Mouse (Mus musculus) layer of hippocampus, adult 11-12 months (tissue): ENCODE results near the gene Pnkd.

Experiments
- DNase-seq: peaks from one replicate; pipeline ENCODE4 v3.0.0; 2022; ENCODE audit warnings: low spot score

The Pnkd gene

DNA sequence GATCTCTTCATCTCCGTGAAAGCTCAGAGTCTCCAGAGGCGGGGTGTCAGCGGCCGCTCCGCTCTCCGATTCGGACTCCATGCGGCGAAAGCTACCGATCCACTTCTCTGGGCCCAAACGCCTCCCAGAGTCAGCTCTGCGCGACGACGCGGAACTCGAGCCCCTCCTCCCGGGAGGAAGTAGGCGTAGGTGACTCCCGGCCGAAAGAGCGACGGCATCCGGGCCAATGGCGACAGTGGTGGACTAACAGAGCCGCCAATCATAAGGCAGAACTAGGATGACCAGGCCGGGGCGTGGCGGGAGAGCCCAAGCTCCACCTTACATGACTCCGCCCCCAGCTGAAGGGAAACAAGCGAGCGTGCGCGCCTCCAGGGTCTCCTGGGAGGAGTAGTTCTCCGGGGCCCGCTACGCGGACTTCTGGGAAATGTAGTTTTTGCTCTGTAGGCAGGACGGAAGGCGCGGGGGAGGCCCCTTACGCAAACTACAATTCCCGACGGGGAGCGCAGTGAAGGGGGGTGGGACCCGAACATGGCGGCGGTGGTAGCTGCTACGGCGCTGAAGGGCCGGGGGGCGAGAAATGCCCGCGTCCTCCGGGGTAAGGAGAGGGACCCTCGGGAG, at the start of gene Pnkd, which contains the start of gene Aamp:
Gene Pnkd (plus strand): TSS at position 388 of the 618 bp plus-strand sequence.
Gene Aamp (minus strand): TSS at position 196 of the 618 bp plus-strand sequence.
- DNase-seq, result peak; percentile 100

- DNase-seq, result peak; percentile 96
Measured at GRCm38 (mm10) chr1:74235938-74236589, 48.7 kb upstream of the Pnkd start, which contains the start of gene Arpc2. TSS of gene Arpc2 (plus strand) at chr1:74236084.

- peak; percentile 35 for DNase-seq
Measured at GRCm38 (mm10) chr1:74236590-74237317, 48.0 kb upstream of the Pnkd start.

- no peak for DNase-seq
Measured at GRCm38 (mm10) chr1:74237671-74238070, 47.1 kb upstream of the Pnkd start.

DNA sequence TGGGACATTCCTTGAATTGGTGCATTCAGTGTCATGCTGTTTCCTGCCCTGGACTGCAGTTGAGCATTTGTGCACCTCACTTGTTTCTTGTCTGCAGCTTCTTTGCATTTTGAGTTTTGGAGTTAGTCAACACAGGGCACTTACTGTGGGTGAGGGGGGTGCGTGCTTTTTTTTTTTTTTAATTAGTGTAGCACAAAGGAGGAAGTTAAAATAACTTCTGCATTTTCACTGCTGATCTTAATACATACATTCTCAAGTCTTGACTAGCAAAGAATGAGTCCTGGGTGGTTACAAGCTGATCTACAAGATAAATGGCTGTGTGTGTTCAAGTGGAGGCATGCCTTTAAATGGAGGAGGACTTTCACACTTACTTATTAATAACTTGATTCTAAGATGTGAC, 46.6 kb upstream of the Pnkd start:
- DNase-seq, result no peak

- no peak for DNase-seq
Measured at GRCm38 (mm10) chr1:74239162-74239561, 45.6 kb upstream of the Pnkd start.

DNA sequence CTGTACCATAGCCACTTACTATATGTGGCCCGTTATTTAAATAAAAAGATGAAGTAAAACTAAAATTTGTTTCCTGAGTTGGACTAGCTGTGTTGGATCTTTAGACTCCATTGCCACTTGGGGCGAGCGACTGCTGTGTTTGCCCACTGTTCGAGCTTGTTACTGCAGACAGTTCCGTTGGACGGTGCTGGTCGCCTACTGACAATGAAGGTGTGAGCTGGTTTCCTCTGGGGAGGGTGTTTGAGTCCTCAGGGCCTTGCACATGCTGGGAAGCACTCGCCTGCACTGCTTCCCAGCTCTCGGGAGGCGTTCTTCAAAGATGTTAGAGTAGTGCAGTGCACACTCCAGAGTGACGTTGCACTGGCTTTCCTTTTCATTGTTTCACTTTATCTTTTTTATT, 45.1 kb upstream of the Pnkd start:
- no peak for DNase-seq

DNA sequence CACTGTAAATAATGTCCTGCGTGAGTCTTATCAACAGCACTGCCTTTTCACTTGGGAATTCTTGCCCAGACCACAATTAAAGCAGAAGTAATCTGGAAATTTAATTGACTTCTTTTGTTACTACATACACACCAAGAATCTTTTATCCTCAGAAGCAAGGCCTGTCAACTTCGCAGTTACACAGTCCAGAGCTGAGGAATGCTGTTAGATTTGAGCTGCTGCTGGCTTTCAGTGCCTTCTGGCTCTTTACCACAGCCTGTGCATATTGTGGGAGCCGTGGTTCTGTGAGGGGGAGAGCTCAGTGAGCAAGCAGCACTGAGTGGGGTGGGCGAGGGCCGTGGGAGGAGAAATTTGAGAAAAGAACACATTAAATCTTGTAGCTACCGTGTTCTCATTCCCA, 44.4 kb upstream of the Pnkd start:
- peak; percentile 72 for DNase-seq

GRCm38 (mm10) chr1:74240832-74241231, 43.9 kb upstream of the Pnkd start:
- no peak for DNase-seq

- DNase-seq, result no peak
Measured at GRCm38 (mm10) chr1:74245525-74245924, 39.2 kb upstream of the Pnkd start.

- no peak for DNase-seq
Measured at GRCm38 (mm10) chr1:74248799-74249198, 35.9 kb upstream of the Pnkd start.

- no peak for DNase-seq
Measured at GRCm38 (mm10) chr1:74249331-74249980, 35.3 kb upstream of the Pnkd start.

DNA sequence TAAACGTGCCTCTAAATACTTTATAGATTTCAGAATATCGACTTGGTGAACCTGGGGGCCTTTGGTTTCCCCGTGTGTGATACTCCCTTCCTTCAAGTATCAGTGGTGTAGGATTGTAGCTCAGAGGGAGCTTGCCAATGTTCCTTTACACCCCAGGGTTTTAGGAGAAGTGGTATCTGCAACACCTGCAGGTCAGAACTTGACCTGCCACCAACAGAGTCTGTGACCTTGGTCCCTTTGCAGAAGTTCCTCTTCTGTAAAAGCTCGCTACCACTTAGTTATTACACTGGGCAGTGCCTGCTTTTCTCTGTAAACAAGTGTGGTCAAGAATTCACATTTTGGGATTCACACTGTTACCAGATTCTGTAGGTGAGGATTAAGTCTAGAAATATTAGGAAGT, 34.6 kb upstream of the Pnkd start:
- no peak for DNase-seq

- no peak for DNase-seq
Measured at GRCm38 (mm10) chr1:74255704-74256345, 28.9 kb upstream of the Pnkd start.

GRCm38 (mm10) chr1:74256782-74257181, 27.9 kb upstream of the Pnkd start:
- DNase-seq, result no peak

- DNase-seq, result no peak
Measured at GRCm38 (mm10) chr1:74262510-74262909, 22.2 kb upstream of the Pnkd start.

DNA sequence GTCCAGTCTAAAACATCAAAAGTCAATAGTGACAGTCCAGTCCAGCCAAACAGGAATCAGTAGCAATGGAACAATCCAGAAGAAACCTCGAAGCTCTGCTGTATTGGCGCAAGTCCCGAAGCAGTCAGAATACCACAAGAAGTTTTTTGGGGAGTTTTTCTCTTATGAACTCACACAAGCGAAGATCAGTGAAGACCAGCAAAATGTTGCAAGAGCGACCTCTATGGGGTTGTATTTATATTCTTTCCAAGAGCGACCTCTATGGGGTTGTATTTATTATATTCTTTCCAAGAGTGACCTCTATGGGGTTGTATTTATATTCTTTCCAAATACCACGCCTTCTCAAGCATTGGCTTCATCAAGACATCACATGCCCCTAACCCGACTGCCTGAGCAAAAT, 16.0 kb upstream of the Pnkd start:
- DNase-seq, result no peak

GRCm38 (mm10) chr1:74271659-74272058, 13.1 kb upstream of the Pnkd start:
- peak; percentile 27 for DNase-seq

GRCm38 (mm10) chr1:74275015-74275414, 9.7 kb upstream of the Pnkd start:
- no peak for DNase-seq

- no peak for DNase-seq
Measured at GRCm38 (mm10) chr1:74277041-74277440, 7.7 kb upstream of the Pnkd start.

DNA sequence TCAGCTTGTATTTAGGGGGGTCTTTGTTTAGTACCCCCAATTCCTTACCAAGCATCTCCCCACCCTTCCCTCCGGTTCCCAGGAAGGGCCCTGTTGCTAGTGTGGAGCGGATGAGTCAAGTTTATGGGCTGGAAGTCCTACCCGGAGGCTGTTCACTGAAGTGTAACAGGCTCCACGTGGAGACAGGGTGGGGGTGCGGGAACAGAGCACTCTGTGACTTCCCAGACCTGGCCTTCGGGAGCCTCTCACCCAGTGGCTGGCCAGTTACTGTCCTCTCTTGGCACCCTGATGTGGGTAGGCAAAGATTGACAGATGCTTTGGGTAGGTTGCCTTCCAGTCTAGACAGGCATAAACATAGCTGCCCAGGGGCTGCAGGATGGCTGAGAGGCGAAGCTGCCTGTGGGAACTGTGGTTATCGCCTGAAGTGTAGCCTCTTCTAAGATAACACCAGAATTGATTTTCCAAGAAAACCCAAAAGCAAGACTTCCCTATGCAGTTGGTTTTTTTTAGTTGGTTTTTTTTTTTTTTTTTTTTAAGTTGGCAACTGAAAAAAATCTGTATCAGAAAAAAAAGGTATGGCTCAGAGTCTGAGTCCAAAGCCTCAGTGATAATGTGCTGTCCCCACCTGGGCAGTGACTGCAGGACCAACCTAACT, 6.7 kb upstream of the Pnkd start:
- no peak for DNase-seq

DNA sequence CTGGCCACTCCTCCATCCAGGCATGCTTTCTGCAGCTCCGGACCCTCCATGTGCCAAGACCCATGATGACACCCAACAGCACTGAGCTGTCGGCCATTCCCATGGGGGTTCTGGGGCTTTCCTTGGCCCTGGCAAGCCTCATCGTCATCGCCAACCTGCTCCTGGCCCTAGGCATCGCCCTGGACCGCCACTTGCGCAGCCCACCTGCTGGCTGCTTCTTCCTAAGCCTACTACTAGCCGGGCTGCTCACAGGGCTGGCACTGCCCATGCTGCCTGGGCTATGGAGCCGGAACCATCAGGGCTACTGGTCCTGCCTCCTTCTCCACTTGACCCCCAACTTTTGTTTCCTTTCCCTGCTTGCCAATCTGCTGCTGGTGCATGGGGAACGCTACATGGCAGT, 6.2 kb upstream of the Pnkd start, which contains the start of gene Gpbar1:
Gene Gpbar1 (plus strand): TSS at position 13 of the 400 bp plus-strand sequence.
- no peak for DNase-seq
